ENCODE assay signal across 12 mouse cellular contexts in genomic region chr15:92491376-92491775, GRCm38 (mm10).
"Had no signal": no experiment of that assay in that cellular context is flagged by ENCODE, and none has a peak within 500 bp of the region (broad histone marks: within the 10 kb centered on the region; RNA-seq: fewer than 3 reads in every experiment).

No protein-coding gene starts in this region.

- ATAC-seq: intestine, embryonic 15.5 days; liver, postnatal 0 days; lung, postnatal 0 days; midbrain, embryonic 15.5 days had no signal

- DNase-seq: kidney, adult 11 months; kidney, adult 8-10 months; kidney, postnatal 10 days; kidney, postnatal 36 days; left cerebral cortex, postnatal 4 days; liver, postnatal 0 days; lung, embryonic 14.5 days; thymus, adult 18-20 months; thymus, postnatal 36 days had no signal
